Mouse (Mus musculus): ENCODE measurements around the gene Bahcc1.

GRCm38 (mm10) chr11:120315832-120316689, 83.3 kb downstream of the Bahcc1 start:
- TF ChIP-seq CTCF (conservative IDR thresholded peaks at IDR 0.05 in 1 of 2, IDR thresholded peaks at IDR 0.05 in 1 of 2; ENCODE audit: low read depth in 2 of 2, low read length in 2 of 2), result no peak
- TF ChIP-seq KAT2A (IDR thresholded peaks at IDR 0.05; ENCODE audit: insufficient replicate concordance, low read length), result no peak
- peak; percentile 78 for TF ChIP-seq NRF1 (IDR thresholded peaks at IDR 0.05; ENCODE audit: low read depth, low read length)
- peak; percentile 52; the same call in 1 of the 2 replicates for TF ChIP-seq MXI1 (IDR thresholded peaks at IDR 0.05; ENCODE audit: low read depth, low read length)
- TF ChIP-seq TBP (conservative IDR thresholded peaks at IDR 0.05; ENCODE audit: low read depth, low read length), result peak; percentile 90
- TF ChIP-seq TCF12 (IDR thresholded peaks at IDR 0.05; ENCODE audit: low read depth, low read length), result peak; percentile 90
- no peak for TF ChIP-seq RAD21 (IDR thresholded peaks at IDR 0.05; ENCODE audit: low read depth, low read length)
- TF ChIP-seq RCOR1 (conservative IDR thresholded peaks at IDR 0.05; ENCODE audit: low read depth, low read length), result no peak
- peak; percentile 98 for TF ChIP-seq POLR2A (IDR thresholded peaks at IDR 0.05; ENCODE audit: low read depth, low read length)
- TF ChIP-seq ZMIZ1 (IDR thresholded peaks at IDR 0.05; ENCODE audit: low read depth, low read length), result peak; percentile 86
- TF ChIP-seq CHD2 (IDR thresholded peaks at IDR 0.05; ENCODE audit: low read length), result peak; percentile 47; the same call in 1 of the 2 replicates
